Mouse (Mus musculus) embryonic stem cell, embryonic (primary cell): Measurements from ENCODE around the gene Intu.

Source experiments
- CTCF ChIA-PET, 4 experiments: fragments of 300-600 bp in 2 of 4; fragments of 350-600 bp in 2 of 4; sonication (Branson Sonifier 250); formaldehyde crosslinking; loops; one replicate each; lab custom pipeline; 2022; ENCODE audit warnings: inconsistent platforms in 2 of 4; lab: Charles Lee
- POLR2A ChIA-PET, 4 experiments: fragments of 300-600 bp in 2 of 4; fragments of 350-600 bp in 2 of 4; sonication (Branson Sonifier 250); formaldehyde crosslinking; loops; one replicate each; lab custom pipeline; 2022; ENCODE audit warnings: antibody characterized with exemption in 4 of 4, inconsistent platforms in 1 of 4; lab: Charles Lee

Intu gene

DNA sequence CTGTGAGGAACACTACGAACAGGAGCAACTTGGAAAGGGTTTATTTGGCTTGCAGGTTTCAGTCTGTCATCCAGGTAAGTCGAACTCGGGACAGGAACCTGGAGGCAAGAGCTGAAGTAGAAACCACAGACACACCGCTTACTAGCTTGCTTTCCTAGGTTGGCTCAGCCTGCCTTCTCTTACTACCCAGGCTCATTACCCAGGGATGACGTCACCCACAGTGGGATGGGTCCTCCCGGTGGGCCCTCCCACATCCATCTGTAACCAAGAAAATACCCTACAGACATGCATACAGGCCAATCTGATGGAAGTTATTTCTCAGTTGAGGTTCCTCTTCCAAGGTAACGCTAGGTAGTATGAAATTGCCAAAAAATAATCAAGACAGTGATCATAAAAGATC, 6.2 kb upstream of the Intu start:
- POLR2A ChIA-PET, result no interaction called here

DNA sequence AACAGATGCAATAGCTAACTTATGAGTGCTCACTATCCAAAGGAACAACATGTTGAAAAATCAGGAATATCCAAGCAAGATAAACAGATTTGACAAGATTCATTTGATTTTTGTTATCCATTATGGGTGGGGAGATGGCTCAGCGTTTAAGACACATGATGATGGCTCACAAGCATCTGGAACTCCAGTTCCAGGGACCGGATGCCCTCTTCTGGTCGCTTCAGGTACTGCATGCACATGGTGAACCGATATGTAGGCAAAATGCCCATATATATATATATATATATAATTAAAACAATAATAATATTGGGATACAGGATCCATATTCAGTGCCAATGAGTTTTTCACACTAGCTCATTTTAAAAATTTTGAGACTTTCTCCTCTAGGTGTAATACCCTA, 5.7 kb upstream of the Intu start:
- ChIA-PET POLR2A (no interaction called here), CTCF (interaction anchor here in 3 of 4 experiments (0.7 to 1.1 kb wide), 4 partner anchors 72 to 391 kb away, joined by 3 to 4 read pairs (median 3); partner anchors contain the start of genes Abhd18 (in 1 of the 3) and Mfsd8 (in 1 of the 3))

More for the DNA sequence above, 6.2 kb upstream of the Intu start:
- CTCF ChIA-PET, result interaction anchor here (0.6 to 1.1 kb wide), 6 partner anchors 71 to 1642 kb away, joined by 3 to 4 read pairs (median 3); partner anchors contain the start of genes Abhd18 (in 1 of the 4) and Mfsd8 (in 1 of the 4)

DNA sequence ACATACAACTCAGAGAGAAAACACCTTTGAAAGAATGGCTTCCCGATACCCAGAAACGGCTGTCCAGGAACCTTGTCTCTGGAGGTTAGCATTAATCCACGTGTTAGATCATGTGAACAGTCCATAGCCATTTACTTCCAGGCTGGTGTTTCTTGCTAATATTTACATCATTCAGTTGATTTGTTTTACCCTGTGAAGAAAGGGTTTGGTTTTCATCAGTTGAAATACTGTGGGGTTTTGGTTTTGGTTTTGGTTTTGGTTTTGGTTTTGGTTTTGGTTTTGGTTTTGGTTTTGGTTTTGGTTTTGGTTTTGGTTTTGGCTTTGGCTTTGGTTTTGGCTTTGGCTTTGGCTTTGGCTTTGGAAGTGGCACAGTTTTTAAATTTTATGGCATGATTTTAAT, 5.0 kb upstream of the Intu start:
- CTCF ChIA-PET, result no interaction called here
- POLR2A ChIA-PET, result no interaction called here

DNA sequence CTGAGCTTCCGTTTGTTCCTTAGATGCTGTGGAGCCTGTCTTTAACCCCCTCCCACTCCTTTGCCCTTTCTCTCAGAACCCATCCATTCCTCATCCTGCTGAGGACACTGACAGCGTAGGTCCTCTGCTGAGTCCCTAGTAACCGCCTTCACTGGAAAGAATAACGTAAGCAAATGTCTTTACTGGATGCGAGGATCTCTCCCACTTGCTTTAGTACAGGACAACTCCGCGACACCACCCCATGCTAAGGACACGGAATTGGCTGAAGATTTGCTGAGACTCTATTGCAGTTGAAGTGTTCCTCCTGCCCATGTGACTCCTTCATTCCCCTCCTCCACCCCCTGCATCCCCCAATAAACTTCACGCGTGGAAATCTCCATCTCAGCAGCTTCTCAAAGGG, 3.9 kb upstream of the Intu start:
- POLR2A ChIA-PET, result interaction anchor here in 1 of 4 experiments (0.6 kb wide), 1 partner anchor 36 kb away, joined by 7 read pairs; no protein-coding TSS in a partner anchor
- CTCF ChIA-PET, result interaction anchor here in 1 of 4 experiments (0.6 kb wide), 1 partner anchor 515 kb away, joined by 4 read pairs; no protein-coding TSS in a partner anchor

DNA sequence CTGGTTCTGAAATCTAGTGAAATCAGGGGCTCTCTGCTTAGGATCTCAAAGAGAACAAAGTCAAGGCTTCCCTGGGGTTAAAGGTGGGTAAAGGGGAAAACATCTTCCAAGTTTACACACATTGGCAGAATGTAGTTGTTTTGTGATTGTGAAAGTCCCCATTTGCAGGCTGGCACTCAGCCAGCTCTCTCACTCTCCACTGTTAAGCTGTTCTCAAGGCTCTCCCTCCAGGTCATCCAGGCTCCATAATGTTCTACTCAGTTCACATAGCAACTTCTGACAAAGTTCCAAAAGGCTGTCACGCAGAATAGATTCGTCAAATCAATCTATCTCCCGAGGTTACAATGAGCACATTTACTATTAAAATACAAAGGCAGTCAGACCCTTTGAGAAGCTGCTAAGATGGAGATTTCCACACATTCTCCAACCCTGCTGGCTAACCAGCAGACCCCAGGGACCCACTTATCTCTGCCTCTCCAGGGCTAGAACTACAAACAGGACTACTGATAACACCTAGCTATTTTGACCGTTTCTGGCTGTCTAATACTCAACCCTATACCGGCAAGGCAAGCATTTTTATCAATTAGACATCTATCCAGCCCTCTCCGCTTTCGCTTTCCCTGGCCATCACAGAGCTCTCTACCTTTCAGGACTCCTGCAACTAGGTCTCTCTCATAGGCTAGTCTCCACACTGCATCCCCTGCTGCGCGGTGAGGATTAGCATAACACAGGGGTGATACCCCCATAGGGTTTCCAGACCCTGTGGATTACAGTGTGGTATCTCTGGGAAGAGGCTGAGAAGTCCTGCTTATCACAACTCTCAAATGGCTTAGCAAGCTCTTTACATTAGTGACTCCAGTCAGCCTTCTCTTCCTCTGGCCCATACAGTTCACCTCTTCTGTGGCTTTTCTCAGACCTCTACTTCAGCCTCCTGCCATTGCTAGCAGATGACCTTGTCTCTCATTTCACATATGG, 2.8 kb upstream of the Intu start:
- ChIA-PET POLR2A (interaction anchor here in 2 of 4 experiments (0.5 to 0.6 kb wide), 2 partner anchors 37 to 1687 kb away, joined by 6 to 7 read pairs; no protein-coding TSS in a partner anchor), CTCF (no interaction called here)

DNA sequence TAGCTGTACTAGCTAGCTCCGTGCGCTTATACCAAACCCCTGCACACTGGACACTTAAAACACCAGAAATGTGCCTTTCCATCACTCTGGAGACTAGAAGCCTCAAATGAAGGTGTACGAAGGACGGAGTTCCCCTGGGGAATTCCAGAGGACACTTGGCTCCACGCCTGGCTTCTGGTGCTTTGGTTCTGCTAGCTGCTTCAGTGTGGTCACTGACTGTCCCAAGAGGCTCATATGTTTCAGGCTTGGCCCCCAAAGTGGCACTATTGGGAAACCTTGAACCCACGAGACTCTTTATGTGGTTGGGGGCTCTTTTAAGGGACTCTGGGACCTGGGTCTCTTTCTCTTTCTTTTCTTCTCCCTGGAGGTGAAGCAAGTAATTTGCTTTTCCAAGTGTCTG, 2.1 kb upstream of the Intu start:
- ChIA-PET CTCF (no interaction called here), POLR2A (no interaction called here)

DNA sequence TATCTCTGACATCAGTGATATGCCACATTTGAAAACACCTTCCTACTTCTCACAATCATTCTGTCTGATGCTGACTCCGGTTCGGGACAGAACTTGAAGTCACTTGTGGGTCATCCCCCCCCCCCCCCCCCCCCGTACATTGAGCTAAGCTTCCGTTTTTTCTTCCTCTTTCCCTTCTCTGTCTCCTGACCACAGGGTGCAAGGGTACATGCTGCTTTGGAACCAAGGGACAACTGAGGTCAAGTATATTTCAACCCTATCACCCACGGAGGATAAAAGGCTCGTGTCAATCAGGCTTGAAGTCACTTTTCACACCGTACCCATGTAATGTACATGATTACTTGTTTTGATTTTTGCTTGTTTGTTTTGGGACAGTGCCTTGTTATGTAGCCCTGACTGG, 241 bp upstream of the Intu start:
- ChIA-PET POLR2A (interaction anchor here in 2 of 4 experiments (0.6 kb wide), 2 partner anchors 10 to 37 kb away, joined by 3 to 4 read pairs; no protein-coding TSS in a partner anchor), CTCF (interaction anchor here in 1 of 4 experiments (1.3 kb wide), 1 partner anchor 10 kb away, joined by 4 read pairs; no protein-coding TSS in a partner anchor)

DNA sequence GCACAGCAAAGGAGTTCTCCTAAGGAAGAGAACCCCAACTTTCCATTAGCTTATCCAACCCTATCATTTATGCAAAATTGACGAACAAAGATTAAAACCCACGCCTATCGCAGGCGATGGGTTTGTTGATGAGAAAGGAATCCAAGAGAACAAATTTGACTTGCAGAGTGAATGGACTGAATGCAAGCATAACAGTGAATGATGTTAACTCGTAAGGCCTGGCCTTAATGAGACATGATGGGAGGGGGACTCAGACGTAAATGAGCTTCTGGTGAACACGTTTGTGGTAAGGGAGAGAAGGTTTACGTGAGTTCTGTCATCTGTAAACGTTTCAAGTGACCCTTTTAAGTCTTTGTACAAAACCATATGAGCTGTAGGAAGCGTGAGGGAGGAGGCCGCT, 1.2 kb downstream of the Intu start:
- POLR2A ChIA-PET, result interaction anchor here in 2 of 4 experiments (1.3 to 1.4 kb wide), 2 partner anchors 8 to 1024 kb away, joined by 3 to 7 read pairs; no protein-coding TSS in a partner anchor
- CTCF ChIA-PET, result interaction anchor here in 2 of 4 experiments (1.3 to 1.8 kb wide), 2 partner anchors 9 kb away, joined by 4 to 7 read pairs; no protein-coding TSS in a partner anchor

DNA sequence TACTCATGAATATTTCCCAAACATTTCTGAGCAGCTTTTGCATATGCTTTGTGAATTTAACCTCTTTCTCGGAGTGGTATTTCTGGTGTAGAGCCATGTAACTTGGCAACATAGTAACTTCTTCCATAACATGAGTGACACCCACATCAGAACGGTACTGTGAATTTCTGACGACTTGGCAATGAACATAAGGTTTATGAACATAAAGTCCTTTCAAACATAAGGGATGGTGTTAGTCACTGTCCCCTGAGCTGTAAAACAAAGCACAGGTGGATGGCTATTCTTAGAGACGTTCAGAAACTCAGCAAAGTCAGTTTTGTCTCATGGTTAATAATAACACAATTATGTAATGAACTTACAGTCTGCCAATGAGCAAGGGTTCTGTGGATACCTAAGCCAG, 3.1 kb downstream of the Intu start:
- ChIA-PET CTCF (interaction anchor here in 1 of 4 experiments (0.7 kb wide), 1 partner anchor 418 kb away, joined by 5 read pairs; no protein-coding TSS in a partner anchor), POLR2A (no interaction called here)

DNA sequence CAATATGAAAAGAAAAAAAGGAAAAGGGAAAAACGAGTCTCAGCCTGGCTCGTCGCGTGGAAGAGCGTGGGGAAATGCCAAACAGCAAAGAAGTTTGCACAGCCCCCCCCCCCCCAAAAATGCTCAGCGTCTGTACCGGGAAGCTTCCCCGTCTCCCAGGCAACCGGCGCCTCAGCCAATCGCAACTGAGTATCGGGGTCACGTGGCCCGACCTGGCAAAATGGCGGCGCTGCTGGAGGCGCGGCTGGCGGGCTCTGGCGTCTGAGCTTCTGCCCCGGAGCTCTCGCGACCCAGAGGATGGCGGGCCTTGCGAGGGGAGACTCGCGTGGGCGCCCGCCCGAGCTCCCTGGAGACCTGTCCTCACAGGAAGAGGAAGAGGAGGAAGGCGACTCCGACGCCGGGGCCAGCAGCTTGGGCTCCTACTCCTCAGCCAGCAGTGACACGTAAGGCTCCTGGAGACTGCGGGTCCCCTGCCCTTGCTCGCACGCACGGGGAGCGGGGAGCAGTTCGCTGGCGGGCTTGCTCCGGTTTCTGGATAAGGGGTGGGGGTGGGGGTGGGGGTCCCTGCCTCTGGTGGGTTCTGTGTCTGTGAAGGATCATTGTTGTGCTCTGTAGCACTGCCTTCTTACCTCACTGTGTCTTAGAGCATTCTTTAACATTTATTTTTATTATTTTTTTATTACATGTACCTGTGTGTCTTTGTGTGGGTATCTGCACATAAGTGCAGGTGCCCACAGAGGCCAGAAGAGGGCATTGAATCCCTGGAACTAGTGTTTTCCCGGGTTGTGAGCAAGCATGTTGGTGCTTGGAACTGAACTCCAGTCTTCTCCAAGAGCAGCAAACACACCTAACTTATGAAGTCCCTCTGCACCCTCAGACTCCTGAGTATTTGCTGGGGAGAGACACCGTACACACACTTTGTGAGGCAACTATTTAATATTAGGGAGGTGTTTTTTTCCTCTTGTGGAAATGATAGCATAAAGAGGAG, 9.8 kb downstream of the Intu start:
- ChIA-PET POLR2A (interaction anchor here in 3 of 4 experiments (0.6 to 1.2 kb wide), 5 partner anchors 9 to 1704 kb away, joined by 3 to 7 read pairs (median 3); partner anchors contain the start of gene Intu (in 1 of the 3)), CTCF (interaction anchor here (0.5 to 1.1 kb wide), 6 partner anchors 9 to 1874 kb away, joined by 3 to 4 read pairs (median 4); partner anchors contain the start of genes Abhd18 (in 1 of the 4), Intu (in 1 of the 4) and Mfsd8 (in 1 of the 4))

DNA sequence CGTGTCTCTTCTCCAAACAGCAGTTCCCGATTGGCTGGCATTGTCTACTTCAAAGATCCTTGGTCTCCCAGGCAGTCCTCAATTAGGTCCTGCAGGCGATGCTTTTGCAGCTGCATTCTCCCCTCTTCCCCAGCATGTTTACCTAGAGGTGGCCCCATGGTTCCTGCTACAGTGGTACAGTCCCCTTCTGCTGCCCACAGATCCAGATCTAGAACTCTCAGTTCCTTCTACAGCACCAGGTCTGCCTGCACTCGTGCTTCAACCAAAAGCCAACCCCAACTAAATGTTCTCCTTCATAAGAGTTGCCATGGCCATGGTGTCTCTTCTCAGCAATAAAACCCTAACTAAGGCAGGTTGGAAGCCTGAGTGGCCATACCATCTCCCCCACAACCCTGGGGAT, 15.5 kb downstream of the Intu start:
- POLR2A ChIA-PET, result interaction anchor here in 1 of 4 experiments (2.0 kb wide), 1 partner anchor 105 kb away, joined by 5 read pairs; no protein-coding TSS in a partner anchor
- CTCF ChIA-PET, result no interaction called here

DNA sequence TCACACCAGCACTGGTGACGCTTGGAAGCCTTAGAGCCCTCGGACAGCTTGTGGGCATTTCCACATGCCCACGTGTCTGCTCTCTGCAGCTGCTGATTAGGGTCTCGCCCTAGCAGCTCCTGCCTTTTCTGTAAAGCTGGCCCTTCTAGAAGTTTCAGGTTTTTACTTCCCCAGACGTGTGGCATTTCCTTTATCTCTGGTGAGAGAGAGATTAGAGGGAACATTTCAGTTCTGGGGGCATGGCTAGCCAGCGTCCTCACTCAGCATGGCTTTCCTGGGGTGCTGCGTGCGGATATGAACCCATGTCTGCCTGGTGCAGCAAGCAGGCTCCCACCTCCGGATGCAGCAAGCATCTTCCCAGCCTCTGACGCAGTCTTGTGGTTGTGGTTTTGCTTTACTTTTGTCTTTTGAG, 121.9 kb downstream of the Intu start:
- POLR2A ChIA-PET, result interaction anchor here in 1 of 4 experiments (1.6 kb wide), 1 partner anchor 106 kb away, joined by 5 read pairs; no protein-coding TSS in a partner anchor
- CTCF ChIA-PET, result no interaction called here

DNA sequence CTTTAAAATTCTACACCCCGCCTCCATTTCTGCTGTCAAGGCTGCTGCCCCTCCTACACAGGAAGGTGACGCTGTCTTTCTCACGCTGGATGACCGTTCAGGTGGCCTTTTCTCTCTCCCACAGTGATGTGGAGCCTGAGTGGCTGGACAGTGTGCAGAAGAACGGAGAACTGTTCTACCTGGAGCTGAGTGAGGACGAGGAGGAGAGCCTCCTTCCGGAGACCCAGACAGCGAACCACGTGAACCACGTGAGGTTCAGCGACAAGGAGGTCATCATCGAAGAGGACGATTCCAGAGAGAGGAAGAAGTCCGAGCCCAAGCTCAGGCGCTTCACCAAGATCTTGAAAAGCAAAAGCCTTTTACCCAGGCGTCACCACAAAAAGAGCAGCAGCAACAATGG, 122.5 kb downstream of the Intu start:
- ChIA-PET POLR2A (no interaction called here), CTCF (no interaction called here)

DNA sequence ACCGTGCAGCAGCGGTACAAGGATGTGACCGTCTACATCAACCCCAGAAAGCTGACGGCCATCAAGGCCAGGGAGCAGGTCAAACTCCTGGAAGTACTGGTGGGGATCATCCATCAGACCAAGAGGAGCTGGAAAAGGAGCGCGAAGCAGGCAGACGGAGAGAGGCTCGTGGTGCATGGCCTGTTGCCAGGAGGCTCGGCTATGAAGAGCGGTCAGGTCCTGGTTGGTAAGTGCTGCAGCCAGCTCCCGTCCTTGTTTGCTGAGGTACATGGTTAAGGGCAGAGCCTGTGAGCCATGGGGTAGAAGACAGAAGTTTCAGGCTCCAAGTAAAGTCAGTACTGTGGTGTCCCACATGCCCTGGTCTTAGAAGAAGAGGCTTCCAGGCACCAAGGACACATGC, 122.9 kb downstream of the Intu start:
- ChIA-PET CTCF (no interaction called here), POLR2A (no interaction called here)

DNA sequence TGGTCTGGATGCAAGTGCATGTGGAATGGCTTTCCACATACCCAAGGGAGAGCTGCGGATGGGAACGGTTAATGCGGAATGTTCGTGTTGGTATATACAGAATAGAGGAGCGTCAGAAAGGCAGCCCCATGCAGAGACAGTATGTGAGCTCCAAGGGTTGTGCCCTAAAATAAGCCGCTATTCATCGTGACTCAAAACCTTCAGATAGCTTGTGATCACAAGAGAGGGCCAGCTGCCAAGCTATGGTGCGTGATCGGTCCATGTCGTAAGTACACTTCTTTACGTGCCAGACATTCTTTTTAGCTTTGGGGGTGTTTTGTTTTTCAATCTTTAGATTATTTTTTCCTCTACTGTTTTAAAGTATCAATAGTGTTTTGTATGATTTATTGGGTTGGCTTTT, 124.5 kb downstream of the Intu start:
- CTCF ChIA-PET, result no interaction called here
- POLR2A ChIA-PET, result no interaction called here

DNA sequence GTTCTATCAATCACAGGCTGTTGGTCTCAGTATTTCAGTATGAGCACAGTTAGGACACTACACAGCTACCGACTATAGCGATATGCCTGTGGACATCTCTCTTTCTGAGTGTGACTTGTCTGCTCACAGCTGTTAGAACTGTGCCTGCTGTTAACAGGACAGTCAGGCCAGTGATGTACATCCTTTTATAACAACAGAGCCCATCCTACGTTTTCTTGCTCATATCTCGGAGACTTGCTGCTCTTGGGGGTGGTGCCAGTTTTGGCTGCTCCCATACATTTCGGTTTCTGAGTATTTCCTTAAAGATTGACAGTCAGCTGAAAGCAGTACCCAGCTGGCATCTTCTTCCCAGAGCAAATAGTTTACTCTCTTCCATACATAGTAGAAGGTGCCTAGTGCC, 125.3 kb downstream of the Intu start:
- ChIA-PET POLR2A (no interaction called here), CTCF (no interaction called here)

DNA sequence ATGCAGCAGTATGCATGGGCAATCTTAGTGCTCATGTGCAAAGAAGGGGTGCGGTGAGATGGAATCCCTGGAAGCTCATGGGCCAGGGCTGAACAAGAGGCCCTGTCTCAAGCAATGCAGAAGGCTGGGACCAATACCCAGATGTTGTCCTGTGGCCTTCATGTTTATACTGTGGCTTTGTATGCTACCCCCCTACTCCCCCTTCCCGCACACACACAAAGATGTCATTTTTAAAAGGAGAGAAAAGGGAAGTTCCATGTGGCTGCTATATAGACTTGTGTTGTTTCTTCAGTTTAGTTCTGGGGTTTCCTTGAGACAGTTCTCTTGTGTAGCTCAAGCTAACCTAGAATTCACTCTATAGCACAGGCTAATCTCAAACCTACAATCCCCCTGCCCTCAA, 129.1 kb downstream of the Intu start:
- CTCF ChIA-PET, result interaction anchor here in 1 of 4 experiments (0.5 kb wide), 1 partner anchor 212 kb away, joined by 3 read pairs; no protein-coding TSS in a partner anchor
- POLR2A ChIA-PET, result no interaction called here

DNA sequence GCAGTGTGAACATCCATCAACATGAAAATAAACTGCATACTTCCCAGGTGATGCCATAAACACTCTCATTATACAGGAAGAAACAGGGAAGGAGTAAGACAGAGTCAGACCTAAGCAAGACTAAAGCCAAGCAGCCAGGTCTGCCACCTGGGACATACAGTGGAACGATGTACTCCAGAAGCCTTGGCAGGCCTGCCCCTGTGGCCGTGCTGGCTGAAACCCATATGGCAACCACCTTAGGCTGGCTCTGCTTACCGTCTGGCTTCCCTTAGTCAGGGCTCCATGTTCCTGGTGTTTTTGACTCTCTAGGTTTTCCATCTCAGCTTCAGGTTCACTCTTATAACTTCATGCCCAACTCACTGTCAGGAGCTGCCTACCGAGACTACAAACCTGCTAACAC, 135.0 kb downstream of the Intu start:
- ChIA-PET CTCF (no interaction called here), POLR2A (no interaction called here)
